Mouse (Mus musculus): ENCODE data around the gene Scd2.

DNA sequence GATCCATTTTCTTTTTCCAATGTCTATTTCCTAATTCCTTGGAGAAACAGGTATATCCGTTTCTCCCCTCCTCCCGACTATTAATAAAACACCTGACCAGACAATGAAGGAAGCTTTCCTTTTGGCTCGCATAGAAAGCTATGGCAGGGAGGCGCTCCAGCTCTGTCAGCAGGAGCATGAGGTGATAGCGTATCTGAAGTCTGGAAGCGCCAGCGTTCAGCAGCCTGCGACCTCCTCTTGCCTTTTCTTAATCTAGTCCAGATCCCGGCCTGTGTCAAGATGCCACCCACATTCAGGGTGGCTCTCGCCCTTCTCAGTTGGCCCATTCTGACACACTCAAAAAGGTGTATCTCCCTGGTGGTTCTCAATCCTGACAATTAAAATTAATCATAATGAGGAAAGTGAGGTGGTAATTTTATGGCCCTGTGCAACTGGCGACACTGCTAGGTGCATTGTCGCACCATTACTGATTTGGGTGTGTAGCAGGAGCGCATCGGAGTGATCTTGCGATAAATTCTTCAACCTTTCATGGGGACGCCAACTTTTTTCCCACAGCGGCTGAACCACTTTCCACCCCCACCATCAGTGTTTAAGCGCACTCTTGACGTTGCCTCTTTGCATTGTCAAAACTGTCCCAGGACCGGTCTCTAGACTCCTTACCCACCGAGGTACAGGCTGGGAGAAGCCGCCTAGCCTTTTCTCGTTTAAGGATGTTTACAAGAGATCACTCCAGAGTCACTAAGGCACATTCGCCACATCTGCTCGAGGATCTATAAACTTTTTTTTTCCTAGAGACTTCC is 46.0 kb upstream of the Scd2 start:
- TF ChIP-seq CTCF (IDR thresholded peaks at IDR 0.05; ENCODE audit: control insufficient read depth, insufficient read depth, insufficient replicate concordance, low read depth, low read length) (no peak), POLR2A (IDR thresholded peaks at IDR 0.05; ENCODE audit: control insufficient read depth, low read depth, low read length) (no peak)

Data from testis, adult 2 months (tissue).